Mouse (Mus musculus) kidney, embryonic 16.5 days (tissue): ENCODE data around the gene Igf1r. TPM values are rescaled to one million over a fixed set of nuclear protein-coding genes. Genes with fewer than 3 reads are reported as not detected.
"Not testable (repeated sequence)": the region's sequence is repeated elsewhere in the genome, so short reads cannot be mapped to it uniquely, and the experiment has no call there.

Experiments
- ATAC-seq: fragments of 200-750 bp; cut with Nextera tagmentation; 2 replicates; pipeline ENCODE4 v1.8.0; 2017; ENCODE audit warnings: moderate TSS enrichment; ENCODE audit not compliant: low FRiP score, low TSS enrichment
- H3K27ac ChIP-seq: fragments of 300-500 bp; sonication (generic); 2 replicates; pipeline ENCODE4 v1.5.1; 2014; ENCODE audit warnings: low read length
- H3K27me3 ChIP-seq: fragments of 300-500 bp; sonication (generic); 2 replicates; pipeline ENCODE4 v1.6.1; 2014; ENCODE audit warnings: low read length, control low read depth, mixed read lengths; ENCODE audit not compliant: insufficient read depth
- H3K36me3 ChIP-seq: fragments of 300-500 bp; sonication (generic); 2 replicates; pipeline ENCODE4 v1.6.1; 2014; ENCODE audit warnings: low read length, control low read depth, mixed read lengths; ENCODE audit not compliant: insufficient read depth
- H3K4me1 ChIP-seq: fragments of 300-500 bp; sonication (generic); 2 replicates; pipeline ENCODE4 v1.6.1; 2014; ENCODE audit warnings: low read length, control low read depth, mixed read lengths; ENCODE audit not compliant: insufficient read depth
- H3K4me2 ChIP-seq: fragments of 300-500 bp; sonication (generic); replicated peaks from 2 replicates; pipeline ENCODE4 v1.6.1; 2014; ENCODE audit warnings: low read depth, low read length
- H3K4me3 ChIP-seq: fragments of 300-500 bp; sonication (generic); 2 replicates; pipeline ENCODE4 v1.5.1; 2014; ENCODE audit warnings: mild to moderate bottlenecking, low read length
- H3K9ac ChIP-seq: fragments of 300-500 bp; sonication (generic); replicated peaks from 2 replicates; pipeline ENCODE4 v1.6.1; 2014; ENCODE audit warnings: low read length
- H3K9me3 ChIP-seq: fragments of 300-500 bp; sonication (generic); 2 replicates; pipeline ENCODE4 v1.6.1; 2016; ENCODE audit warnings: low read length, control low read depth
- WGBS: fragments of 180-500 bp; shearing (Covaris S2); extraction: QIAGEN DNeasy Blood & Tissue Kit; methylation state at CpG from one replicate; pipeline ENCODE4 v1.1.7; 2014; 5-methylcytosine and 5-hydroxymethylcytosine counted together
- polyA plus RNA-seq: library from polyadenylated mRNA; unstranded; fragments of >200 nt; fragmentation: Nextera tagmentation; extraction: Ambion mirVana; gene quantifications from 2 replicates; pipeline ENCODE4 v1.2.1, GENCODE M21; 2015

Igf1r gene
- polyA plus RNA-seq, 1 experiment from 2014 or later: 22.3 TPM

DNA sequence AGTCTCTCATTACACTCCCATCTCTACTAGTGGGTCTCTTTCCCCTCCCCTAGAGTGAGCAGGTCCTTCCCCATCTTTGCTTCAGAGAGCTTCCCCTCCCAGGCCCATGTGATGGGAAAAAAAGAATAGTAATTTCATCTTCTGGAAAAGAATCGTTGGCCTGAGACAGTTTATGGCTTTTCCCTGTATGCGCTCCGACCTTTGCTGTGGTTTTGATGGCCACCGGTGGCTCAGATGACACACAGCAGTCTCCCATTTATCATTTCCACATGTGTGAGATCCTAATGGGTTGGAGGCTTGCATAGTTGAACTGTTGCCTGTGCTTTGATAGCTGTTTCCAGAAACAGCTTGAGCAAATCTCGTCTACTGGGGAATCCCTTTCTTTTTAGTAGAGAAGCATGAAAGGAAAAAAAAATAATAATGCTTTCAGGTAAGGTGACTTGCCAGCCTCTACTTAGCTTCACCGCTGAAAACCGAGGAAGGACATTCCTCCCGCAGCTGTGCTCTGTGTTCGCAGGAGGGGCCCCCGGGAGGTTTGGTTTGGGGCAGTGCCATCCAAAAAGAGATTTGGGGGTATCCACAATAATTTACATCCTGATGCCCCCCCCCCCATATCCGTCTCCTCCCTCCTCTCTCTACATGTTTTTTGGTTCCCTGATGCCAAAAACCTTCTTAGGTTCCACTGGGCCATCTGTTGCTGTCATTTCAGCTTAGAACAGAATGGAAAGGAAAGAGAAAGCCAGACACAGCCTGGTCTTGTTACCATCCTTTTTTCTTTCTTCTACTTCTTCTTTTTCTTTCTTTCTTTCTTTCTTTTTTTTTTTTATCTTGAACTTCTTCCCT, 324.6 kb downstream of the Igf1r start:
- Histone ChIP-seq H3K4me2 (no peak overlapping the region), H3K27me3 (no peaks in the 10 kb centered on the region), H3K27ac (peak overlapping the region; percentile 17; the same call in 1 of the 2 replicates), H3K4me3 (no peak overlapping the region), H3K9me3 (no peaks in the 10 kb centered on the region), H3K9ac (no peak overlapping the region), H3K36me3 (no peaks in the 10 kb centered on the region), H3K4me1 (peaks cover 17% of the 10 kb centered on the region)
- WGBS: 27% methylated on average over 11 of the region's 11 CpGs
- ATAC-seq: peak; percentile 52

DNA sequence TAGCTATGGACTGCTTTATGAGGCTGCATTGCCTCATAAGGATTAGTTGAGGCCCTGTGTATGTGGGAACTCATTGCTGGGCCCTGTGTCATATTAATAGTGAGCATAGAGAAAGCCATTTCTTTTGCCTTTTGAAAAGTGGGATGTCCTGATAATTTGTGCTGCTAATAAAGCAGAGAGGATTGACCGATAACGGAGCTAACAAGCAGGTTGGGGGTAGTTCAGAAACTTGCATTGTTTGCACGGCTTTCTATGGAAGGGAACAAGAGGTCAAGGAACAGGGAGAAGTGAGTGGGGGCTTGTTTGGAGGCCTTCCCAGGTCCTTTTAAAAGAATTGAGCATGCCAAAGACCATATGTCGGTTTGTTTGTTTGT, 325.3 kb downstream of the Igf1r start:
- Histone ChIP-seq H3K4me2 (no peak overlapping the region), H3K4me3 (no peak overlapping the region), H3K9ac (no peak overlapping the region), H3K36me3 (no peaks in the 10 kb centered on the region), H3K27me3 (no peaks in the 10 kb centered on the region), H3K27ac (no peak overlapping the region), H3K4me1 (peaks cover 17% of the 10 kb centered on the region), H3K9me3 (no peaks in the 10 kb centered on the region)
- WGBS: 69% methylated on average over 4 of the region's 4 CpGs
- ATAC-seq: no peak

DNA sequence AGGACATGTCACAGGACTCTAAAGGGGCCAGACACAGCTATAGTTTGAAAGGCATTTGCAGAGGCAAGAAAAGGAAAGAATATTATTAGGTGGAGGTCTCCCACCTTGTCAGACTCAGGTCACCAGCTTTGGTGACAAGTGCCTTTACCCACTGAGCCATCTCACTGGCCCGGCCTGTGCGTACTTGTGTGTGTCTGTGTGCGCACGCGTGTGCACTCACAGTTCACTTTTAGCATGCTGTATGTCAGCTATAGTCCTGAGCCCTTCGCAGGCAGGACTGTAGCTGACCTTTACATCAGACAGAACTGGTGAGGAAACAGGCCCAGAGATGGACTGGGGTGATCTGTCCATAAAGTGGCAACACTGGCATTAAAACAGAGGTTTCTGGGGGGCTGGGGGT, 325.8 kb downstream of the Igf1r start:
- Histone ChIP-seq H3K9ac (no peak overlapping the region), H3K27me3 (no peaks in the 10 kb centered on the region), H3K4me1 (peaks cover 17% of the 10 kb centered on the region), H3K27ac (no peak overlapping the region), H3K4me2 (no peak overlapping the region), H3K36me3 (no peaks in the 10 kb centered on the region), H3K4me3 (no peak overlapping the region), H3K9me3 (no peaks in the 10 kb centered on the region)
- no peak for ATAC-seq
- 96% methylated on average over 6 of the region's 6 CpGs for WGBS

DNA sequence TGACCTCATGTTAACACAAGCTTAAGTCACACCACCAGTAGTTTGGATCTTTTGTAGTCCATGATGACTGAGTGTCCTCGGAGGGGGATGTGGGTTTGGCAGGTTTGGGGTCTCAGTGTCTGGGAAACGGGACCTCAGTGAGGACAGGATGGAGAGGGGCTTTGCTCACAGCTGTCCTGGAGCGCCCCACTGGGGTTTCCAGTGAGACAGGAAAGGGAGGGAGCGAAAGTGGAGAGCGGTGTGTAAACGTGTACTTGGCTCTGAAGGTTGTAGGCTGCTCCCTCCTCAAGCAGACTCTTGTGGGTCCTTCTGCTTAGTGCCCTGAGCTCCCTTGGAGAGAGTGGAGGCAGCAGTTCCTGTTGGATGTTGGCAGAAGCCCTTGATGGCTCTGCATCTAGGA, 326.3 kb downstream of the Igf1r start:
- Histone ChIP-seq H3K36me3 (no peaks in the 10 kb centered on the region), H3K9me3 (no peaks in the 10 kb centered on the region), H3K9ac (no peak overlapping the region), H3K4me1 (peaks cover 17% of the 10 kb centered on the region), H3K4me2 (no peak overlapping the region), H3K27ac (no peak overlapping the region), H3K4me3 (no peak overlapping the region), H3K27me3 (no peaks in the 10 kb centered on the region)
- no peak for ATAC-seq
- 70% methylated on average over 6 of the region's 6 CpGs for WGBS

DNA sequence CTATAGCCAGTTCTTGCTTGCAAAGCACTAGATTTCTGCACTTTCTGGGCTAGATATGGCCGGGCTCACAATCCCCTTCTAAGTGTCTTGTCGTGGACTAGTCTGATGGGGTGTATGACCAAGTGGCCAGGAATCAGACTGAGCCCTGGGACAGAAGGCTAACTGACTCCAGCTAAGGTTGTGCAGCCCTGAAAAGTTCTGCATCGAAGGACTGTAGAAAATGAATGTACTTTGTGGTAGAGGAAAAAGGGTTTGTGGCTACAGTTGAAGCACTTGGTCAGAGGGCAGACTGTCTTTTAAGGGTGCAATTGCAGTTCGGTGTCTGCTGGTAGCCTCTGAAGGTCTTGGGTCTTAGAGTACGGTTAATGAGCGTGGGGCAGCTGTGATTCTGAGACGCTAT, 326.9 kb downstream of the Igf1r start:
- ATAC-seq: no peak
- no peak overlapping the region for H3K27ac ChIP-seq
- peaks cover 17% of the 10 kb centered on the region for H3K4me1 ChIP-seq
- no peak overlapping the region for H3K9ac ChIP-seq
- no peak overlapping the region for H3K4me3 ChIP-seq
- no peaks in the 10 kb centered on the region for H3K9me3 ChIP-seq
- no peaks in the 10 kb centered on the region for H3K27me3 ChIP-seq
- no peak overlapping the region for H3K4me2 ChIP-seq
- WGBS: 90% methylated on average over 7 of the region's 7 CpGs
- H3K36me3 ChIP-seq: no peaks in the 10 kb centered on the region

DNA sequence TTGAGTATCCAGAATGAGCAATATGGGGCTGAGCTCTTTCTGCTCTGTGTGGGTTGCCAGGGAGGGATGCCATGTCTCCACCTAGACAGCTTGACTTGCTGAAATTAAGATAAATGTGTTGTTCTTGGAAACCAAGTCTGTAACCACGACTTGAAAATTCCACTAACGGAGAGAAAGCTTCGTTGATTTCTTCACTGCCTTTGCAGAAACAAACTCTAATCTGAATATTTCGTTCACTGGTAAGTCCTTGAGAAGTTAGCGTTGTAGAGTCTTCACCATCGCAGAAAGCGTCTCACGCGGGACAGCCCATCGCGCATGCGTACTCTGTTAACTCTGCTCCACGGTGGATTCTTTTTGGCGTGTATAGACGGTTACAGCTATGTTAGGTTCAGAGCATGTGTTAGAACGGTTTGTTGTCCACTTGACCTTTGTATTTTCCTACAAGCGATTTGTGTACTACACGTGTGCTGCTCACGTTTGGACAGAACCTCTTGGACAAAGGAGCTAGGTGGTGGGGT, 327.8 kb downstream of the Igf1r start:
- 85% methylated on average over 19 of the region's 19 CpGs for WGBS
- Histone ChIP-seq H3K9me3 (no peaks in the 10 kb centered on the region), H3K4me1 (peaks cover 19% of the 10 kb centered on the region), H3K4me2 (no peak overlapping the region), H3K9ac (no peak overlapping the region), H3K36me3 (no peaks in the 10 kb centered on the region), H3K27me3 (no peaks in the 10 kb centered on the region), H3K27ac (no peak overlapping the region), H3K4me3 (no peak overlapping the region)
- no peak for ATAC-seq

DNA sequence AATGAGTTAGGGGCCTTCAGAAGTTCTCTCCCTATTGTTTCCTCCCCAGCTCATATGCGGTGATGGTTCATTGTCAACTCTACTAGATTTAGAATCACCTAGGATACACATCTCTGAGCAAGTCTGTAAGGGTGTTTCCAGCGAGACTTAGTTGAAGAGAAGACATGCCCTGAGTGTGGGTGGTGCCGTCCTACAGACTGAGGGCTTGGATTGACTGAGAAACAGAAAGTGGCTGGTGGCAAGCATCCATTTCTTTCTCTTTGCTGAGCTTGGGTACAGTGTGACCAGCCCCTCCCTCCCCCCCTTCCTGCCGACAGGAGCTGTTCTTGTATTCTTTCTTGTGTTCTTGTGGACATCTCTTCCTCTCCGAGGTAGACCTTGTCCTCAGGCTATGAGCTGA, 328.7 kb downstream of the Igf1r start:
- no peaks in the 10 kb centered on the region for H3K27me3 ChIP-seq
- peaks cover 19% of the 10 kb centered on the region for H3K4me1 ChIP-seq
- H3K36me3 ChIP-seq: no peaks in the 10 kb centered on the region
- H3K9ac ChIP-seq: no peak overlapping the region
- no peak overlapping the region for H3K4me2 ChIP-seq
- WGBS: 86% methylated on average over 5 of the region's 5 CpGs
- H3K4me3 ChIP-seq: no peak overlapping the region
- ATAC-seq: no peak
- no peaks in the 10 kb centered on the region for H3K9me3 ChIP-seq
- H3K27ac ChIP-seq: no peak overlapping the region

DNA sequence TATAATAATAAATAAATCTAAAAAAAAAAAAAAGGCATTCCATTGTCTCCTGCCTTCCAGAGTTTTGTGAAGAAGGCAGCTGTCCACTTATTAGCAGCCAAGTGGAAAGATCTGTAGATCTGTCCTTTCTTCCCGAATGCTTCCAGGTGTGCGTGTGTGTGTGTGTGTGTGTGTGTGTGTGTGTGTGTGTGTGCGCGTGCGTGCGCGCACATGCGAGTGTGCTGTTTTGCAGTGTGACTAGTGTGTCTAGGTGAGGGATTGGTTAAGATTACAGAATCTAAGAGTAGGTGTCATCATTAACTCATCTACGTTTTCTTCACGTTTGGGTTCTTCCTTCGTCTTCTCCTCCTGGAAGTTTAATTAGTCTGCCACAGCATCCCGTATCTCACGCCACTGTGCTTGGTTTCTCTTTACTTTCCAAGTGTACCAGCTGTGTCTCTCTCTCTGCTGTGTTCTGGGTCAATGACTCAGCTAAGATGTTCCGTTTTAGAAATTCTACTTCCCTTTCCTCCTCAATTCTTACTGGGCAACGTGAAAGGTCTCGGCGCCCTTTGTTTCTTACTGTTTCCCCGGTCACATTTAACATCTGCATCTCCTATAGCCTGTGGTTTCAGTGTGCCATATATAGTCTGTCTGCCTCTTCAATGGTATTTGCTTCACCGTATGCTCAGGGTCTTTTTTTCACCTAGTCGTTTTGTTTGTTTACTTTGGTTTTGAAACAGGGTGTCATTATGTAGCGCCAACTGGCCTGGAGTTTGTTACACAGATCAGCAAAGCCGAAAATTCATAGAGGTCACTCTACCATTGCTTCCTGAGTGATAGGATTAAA, 329.9 kb downstream of the Igf1r start:
- 67% methylated on average over 22 of the region's 22 CpGs for WGBS
- Histone ChIP-seq H3K4me2 (no peak overlapping the region), H3K9ac (no peak overlapping the region), H3K36me3 (no peaks in the 10 kb centered on the region), H3K4me1 (peaks cover 10% of the 10 kb centered on the region), H3K27me3 (no peaks in the 10 kb centered on the region), H3K4me3 (no peak overlapping the region), H3K27ac (no peak overlapping the region), H3K9me3 (no peaks in the 10 kb centered on the region)
- no peak for ATAC-seq

DNA sequence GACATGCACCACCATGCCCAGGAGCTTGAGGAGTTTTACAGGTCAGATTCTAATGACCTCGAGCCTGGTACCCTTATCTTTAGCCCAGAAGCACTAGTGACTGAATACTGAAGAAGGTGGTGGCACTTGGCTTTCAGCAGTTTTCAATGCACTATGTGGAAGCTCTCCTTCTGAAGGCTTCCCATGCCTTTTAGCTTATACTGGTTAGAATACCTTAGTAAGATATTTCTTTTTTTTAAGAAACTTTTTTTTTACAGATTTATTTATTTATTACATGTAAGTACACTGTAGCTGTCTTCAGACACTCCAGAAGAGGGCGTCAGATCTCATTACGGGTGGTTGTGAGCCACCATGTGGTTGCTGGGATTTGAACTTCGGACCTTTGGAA, 330.5 kb downstream of the Igf1r start:
- H3K4me3 ChIP-seq, H3K9ac ChIP-seq, H3K27me3 ChIP-seq, H3K36me3 ChIP-seq, ATAC-seq, H3K9me3 ChIP-seq, H3K27ac ChIP-seq, H3K4me1 ChIP-seq, H3K4me2 ChIP-seq: not testable (repeated sequence)
- WGBS: 89% methylated on average over 4 of the region's 4 CpGs
